Mouse (Mus musculus) heart, embryonic 16.5 days (tissue): ENCODE data around the gene Iqcd. TPM values are rescaled to one million over a fixed set of nuclear protein-coding genes. Genes with fewer than 3 reads are reported as not detected.

Experiments
- ATAC-seq: fragments of 200-750 bp; cut with Nextera tagmentation; replicated peaks from 2 replicates; pipeline ENCODE4 v1.8.0; 2017; ENCODE audit warnings: moderate number of reproducible peaks; ENCODE audit not compliant: insufficient read depth, low FRiP score; ENCODE audit errors: extremely low read depth
- H3K27ac ChIP-seq: fragments of 300-500 bp; sonication (generic); 2 replicates; pipeline ENCODE4 v1.5.1; 2014; ENCODE audit warnings: mild to moderate bottlenecking, low read length, control low read depth, moderate library complexity
- H3K27me3 ChIP-seq: fragments of 300-500 bp; sonication (generic); 2 replicates; pipeline ENCODE4 v1.6.1; 2014; ENCODE audit warnings: low read length, mixed read lengths; ENCODE audit not compliant: control insufficient read depth, insufficient read depth
- H3K36me3 ChIP-seq: fragments of 300-500 bp; sonication (generic); 2 replicates; pipeline ENCODE4 v1.6.1; 2014; ENCODE audit not compliant: control insufficient read depth, insufficient read depth
- H3K4me1 ChIP-seq: fragments of 300-500 bp; sonication (generic); 2 replicates; pipeline ENCODE4 v1.6.1; 2014; ENCODE audit warnings: low read length, mixed read lengths; ENCODE audit not compliant: control insufficient read depth, insufficient read depth
- H3K4me2 ChIP-seq: fragments of 300-500 bp; sonication (generic); 2 replicates; pipeline ENCODE4 v1.6.1; 2014; ENCODE audit warnings: low read depth, mild to moderate bottlenecking, control low read depth, low read length
- H3K4me3 ChIP-seq: fragments of 300-500 bp; sonication (generic); 2 replicates; pipeline ENCODE4 v1.5.1; 2014; ENCODE audit warnings: mild to moderate bottlenecking, control low read depth, low read length
- H3K9ac ChIP-seq: fragments of 300-500 bp; sonication (generic); 2 replicates; pipeline ENCODE4 v1.6.1; 2014; ENCODE audit warnings: low read length, control low read depth
- H3K9me3 ChIP-seq: fragments of 300-500 bp; sonication (generic); replicated peaks from 2 replicates; pipeline ENCODE4 v1.6.1; 2016; ENCODE audit warnings: low read length; ENCODE audit not compliant: control insufficient read depth
- WGBS: fragments of 180-500 bp; shearing (Covaris S2); extraction: QIAGEN DNeasy Blood & Tissue Kit; methylation state at CpG from one replicate; pipeline ENCODE4 v1.1.7; 2014; 5-methylcytosine and 5-hydroxymethylcytosine counted together
- polyA plus RNA-seq: library from polyadenylated mRNA; unstranded; fragments of >200 nt; fragmentation: Nextera tagmentation; extraction: Ambion mirVana; gene quantifications from 2 replicates; pipeline ENCODE4 v1.2.1, GENCODE M21; 2015

The Iqcd gene
- polyA plus RNA-seq, 1 experiment from 2014 or later: 0.42 TPM

GRCm38 (mm10) chr5:120568336-120568768, 20.5 kb upstream of the Iqcd start:
- Histone ChIP-seq H3K9ac (no peak overlapping the region), H3K4me3 (no peak overlapping the region), H3K9me3 (no peaks in the 10 kb centered on the region), H3K36me3 (no peaks in the 10 kb centered on the region), H3K4me2 (no peak overlapping the region), H3K27ac (no peak overlapping the region), H3K4me1 (peaks cover 53% of the 10 kb centered on the region), H3K27me3 (no peaks in the 10 kb centered on the region)
- WGBS: 72% methylated on average over 9 of the region's 9 CpGs
- no peak for ATAC-seq

- Histone ChIP-seq H3K4me1 (peaks cover 48% of the 10 kb centered on the region), H3K36me3 (no peaks in the 10 kb centered on the region), H3K9me3 (no peaks in the 10 kb centered on the region), H3K27ac (no peak overlapping the region), H3K9ac (no peak overlapping the region), H3K27me3 (no peaks in the 10 kb centered on the region), H3K4me2 (no peak overlapping the region), H3K4me3 (no peak overlapping the region)
- WGBS: 68% methylated on average over 4 of the region's 4 CpGs
- ATAC-seq: no peak
Measured at GRCm38 (mm10) chr5:120568964-120569363, 19.9 kb upstream of the Iqcd start.

- no peak overlapping the region for H3K4me2 ChIP-seq
- no peak overlapping the region for H3K27ac ChIP-seq
- peaks cover 46% of the 10 kb centered on the region for H3K4me1 ChIP-seq
- 85% methylated on average over 3 of the region's 3 CpGs for WGBS
- no peak overlapping the region for H3K9ac ChIP-seq
- no peaks in the 10 kb centered on the region for H3K27me3 ChIP-seq
- H3K9me3 ChIP-seq: no peaks in the 10 kb centered on the region
- no peak for ATAC-seq
- H3K36me3 ChIP-seq: no peaks in the 10 kb centered on the region
- no peak overlapping the region for H3K4me3 ChIP-seq
Measured at GRCm38 (mm10) chr5:120569791-120570190, 19.0 kb upstream of the Iqcd start.

- no peaks in the 10 kb centered on the region for H3K36me3 ChIP-seq
- ATAC-seq: no peak
- WGBS: 81% methylated on average over 11 of the region's 11 CpGs
- H3K4me1 ChIP-seq: peaks cover 43% of the 10 kb centered on the region
- H3K4me2 ChIP-seq: no peak overlapping the region
- H3K27me3 ChIP-seq: no peaks in the 10 kb centered on the region
- H3K27ac ChIP-seq: no peak overlapping the region
- H3K4me3 ChIP-seq: no peak overlapping the region
- no peaks in the 10 kb centered on the region for H3K9me3 ChIP-seq
- no peak overlapping the region for H3K9ac ChIP-seq
Measured at GRCm38 (mm10) chr5:120570289-120570897, 18.4 kb upstream of the Iqcd start.

- no peak for ATAC-seq
- H3K27ac ChIP-seq: no peak overlapping the region; the same call in 1 of the 2 replicates
- 60% methylated on average over 14 of the region's 14 CpGs for WGBS
- no peak overlapping the region for H3K4me2 ChIP-seq
- H3K27me3 ChIP-seq: no peaks in the 10 kb centered on the region
- H3K9ac ChIP-seq: no peak overlapping the region
- H3K4me3 ChIP-seq: no peak overlapping the region
- no peaks in the 10 kb centered on the region for H3K9me3 ChIP-seq
- H3K4me1 ChIP-seq: peaks cover 35% of the 10 kb centered on the region
- H3K36me3 ChIP-seq: no peaks in the 10 kb centered on the region
Measured at GRCm38 (mm10) chr5:120571056-120571740, 17.6 kb upstream of the Iqcd start.

- H3K27me3 ChIP-seq: no peaks in the 10 kb centered on the region
- H3K36me3 ChIP-seq: no peaks in the 10 kb centered on the region
- H3K9me3 ChIP-seq: no peaks in the 10 kb centered on the region
- no peak overlapping the region for H3K4me3 ChIP-seq
- 64% methylated on average over 10 of the region's 10 CpGs for WGBS
- no peak overlapping the region for H3K9ac ChIP-seq
- H3K27ac ChIP-seq: no peak overlapping the region
- peaks cover 34% of the 10 kb centered on the region for H3K4me1 ChIP-seq
- H3K4me2 ChIP-seq: no peak overlapping the region
- no peak for ATAC-seq
Measured at GRCm38 (mm10) chr5:120574469-120575063, 14.2 kb upstream of the Iqcd start.

- Histone ChIP-seq H3K9ac (no peak overlapping the region), H3K4me3 (no peak overlapping the region), H3K36me3 (peaks cover 4% of the 10 kb centered on the region; the same call in 1 of the 2 replicates), H3K27ac (no peak overlapping the region), H3K9me3 (no peaks in the 10 kb centered on the region), H3K27me3 (no peaks in the 10 kb centered on the region), H3K4me2 (no peak overlapping the region), H3K4me1 (peaks cover 22% of the 10 kb centered on the region)
- ATAC-seq: no peak
- WGBS: 67% methylated on average over 11 of the region's 11 CpGs
Measured at GRCm38 (mm10) chr5:120576781-120577301, 12.0 kb upstream of the Iqcd start.

GRCm38 (mm10) chr5:120577935-120578441, 10.8 kb upstream of the Iqcd start:
- Histone ChIP-seq H3K9me3 (no peaks in the 10 kb centered on the region), H3K27ac (peak overlapping the region; percentile 58), H3K27me3 (no peaks in the 10 kb centered on the region), H3K4me3 (no peak overlapping the region), H3K4me1 (peaks cover 22% of the 10 kb centered on the region), H3K4me2 (no peak overlapping the region), H3K9ac (no peak overlapping the region), H3K36me3 (peaks cover 6% of the 10 kb centered on the region; the same call in 1 of the 2 replicates)
- WGBS: 50% methylated on average over 10 of the region's 10 CpGs
- ATAC-seq: no peak
